Mouse (Mus musculus) Muller cell, postnatal 12 days (primary cell): ENCODE measurements around the gene Speer4c.
"Not testable (repeated sequence)": the region's sequence is repeated elsewhere in the genome, so short reads cannot be mapped to it uniquely, and the experiment has no call there.

Source experiments
- DNase-seq: peaks from one replicate; pipeline ENCODE4 v3.0.0-alpha.2; 2015; ENCODE audit errors: inconsistent ontology term

Speer4c gene

GRCm38 (mm10) chr5:15714171-15714570 is at the start of gene Speer4c:
Speer4c (minus strand) TSS chr5:15714271.
- not testable (repeated sequence) for DNase-seq

- DNase-seq, result no peak
Observed at GRCm38 (mm10) chr5:15747478-15748255, 33.6 kb upstream of the Speer4c start.

GRCm38 (mm10) chr5:15734097-15734867 is 20.2 kb upstream of the Speer4c start:
- no peak for DNase-seq

GRCm38 (mm10) chr5:15702891-15703290 is 11.2 kb downstream of the Speer4c start:
- not testable (repeated sequence) for DNase-seq

- not testable (repeated sequence) for DNase-seq
Observed at GRCm38 (mm10) chr5:15697719-15698118, 16.4 kb downstream of the Speer4c start.

- DNase-seq, result not testable (repeated sequence)
Observed at GRCm38 (mm10) chr5:15691849-15692248, 22.2 kb downstream of the Speer4c start.

GRCm38 (mm10) chr5:15690822-15691221 is 23.2 kb downstream of the Speer4c start:
- DNase-seq, result not testable (repeated sequence)

GRCm38 (mm10) chr5:15689659-15690213 is 24.3 kb downstream of the Speer4c start:
- DNase-seq, result not testable (repeated sequence)

- DNase-seq, result not testable (repeated sequence)
Observed at GRCm38 (mm10) chr5:15688874-15689658, 25.0 kb downstream of the Speer4c start.

GRCm38 (mm10) chr5:15681301-15682035 is 32.6 kb downstream of the Speer4c start:
- DNase-seq, result not testable (repeated sequence)

GRCm38 (mm10) chr5:15679980-15680949 is 33.8 kb downstream of the Speer4c start:
- DNase-seq, result not testable (repeated sequence)

GRCm38 (mm10) chr5:15678907-15679306 is 35.2 kb downstream of the Speer4c start:
- DNase-seq, result not testable (repeated sequence)

GRCm38 (mm10) chr5:15677750-15678149 is 36.3 kb downstream of the Speer4c start:
- DNase-seq, result not testable (repeated sequence)

- DNase-seq, result not testable (repeated sequence)
Observed at GRCm38 (mm10) chr5:15674429-15675244, 39.4 kb downstream of the Speer4c start.

- not testable (repeated sequence) for DNase-seq
Observed at GRCm38 (mm10) chr5:15673989-15674388, 40.1 kb downstream of the Speer4c start.

GRCm38 (mm10) chr5:15670789-15671188 is 43.3 kb downstream of the Speer4c start:
- DNase-seq, result not testable (repeated sequence)

- DNase-seq, result not testable (repeated sequence)
Observed at GRCm38 (mm10) chr5:15663847-15664246, 50.2 kb downstream of the Speer4c start.
